Mouse (Mus musculus) adrenal gland, postnatal 25 days (tissue): ENCODE results near the gene Pex12. TPM values are rescaled to one million over a fixed set of nuclear protein-coding genes. Genes with fewer than 3 reads are reported as not detected.

Experiments
- DNase-seq: peaks from one replicate; pipeline ENCODE4 v3.0.0; 2021; ENCODE audit warnings: mixed read lengths
- total RNA-seq: library from RNA; stranded (reverse); gene quantifications from 2 replicates; pipeline ENCODE4 v1.2.3, GENCODE M21; 2021

Pex12 gene
- total RNA-seq, 1 experiment from 2014 or later = 18.3 TPM

- no peak for DNase-seq
These were observed 15.8 kb downstream of the Pex12 start, which contains the start of gene Slfn14 for GRCm38 (mm10) chr11:83286566-83286965. Gene Slfn14 (minus strand): TSS chr11:83286726.

DNA sequence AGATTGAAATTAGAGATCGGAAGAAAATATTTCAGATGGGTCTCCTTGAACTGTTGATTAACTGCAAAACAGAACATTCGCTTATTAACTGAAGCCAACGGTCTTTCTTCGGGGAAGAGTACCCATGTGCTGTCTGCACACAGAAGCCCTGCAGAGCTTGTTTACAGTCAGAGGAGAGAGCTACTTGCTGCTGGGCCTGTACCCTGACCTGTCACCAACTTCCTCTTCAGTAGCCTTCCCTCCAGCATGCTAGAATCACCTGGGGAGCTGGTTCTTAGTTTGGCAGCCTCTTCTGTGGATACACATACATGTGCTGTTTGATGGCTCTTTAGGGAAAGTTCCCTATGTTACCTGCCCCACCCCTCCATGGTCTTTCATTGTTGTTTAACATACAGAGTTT is 16.8 kb downstream of the Pex12 start:
- no peak for DNase-seq

GRCm38 (mm10) chr11:83282084-83282483 is 20.3 kb downstream of the Pex12 start:
- no peak for DNase-seq

GRCm38 (mm10) chr11:83279691-83280090 is 22.7 kb downstream of the Pex12 start:
- DNase-seq = no peak

GRCm38 (mm10) chr11:83279024-83279423 is 23.4 kb downstream of the Pex12 start:
- DNase-seq = no peak

- no peak for DNase-seq
These were observed 26.1 kb downstream of the Pex12 start for GRCm38 (mm10) chr11:83276251-83276650.

DNA sequence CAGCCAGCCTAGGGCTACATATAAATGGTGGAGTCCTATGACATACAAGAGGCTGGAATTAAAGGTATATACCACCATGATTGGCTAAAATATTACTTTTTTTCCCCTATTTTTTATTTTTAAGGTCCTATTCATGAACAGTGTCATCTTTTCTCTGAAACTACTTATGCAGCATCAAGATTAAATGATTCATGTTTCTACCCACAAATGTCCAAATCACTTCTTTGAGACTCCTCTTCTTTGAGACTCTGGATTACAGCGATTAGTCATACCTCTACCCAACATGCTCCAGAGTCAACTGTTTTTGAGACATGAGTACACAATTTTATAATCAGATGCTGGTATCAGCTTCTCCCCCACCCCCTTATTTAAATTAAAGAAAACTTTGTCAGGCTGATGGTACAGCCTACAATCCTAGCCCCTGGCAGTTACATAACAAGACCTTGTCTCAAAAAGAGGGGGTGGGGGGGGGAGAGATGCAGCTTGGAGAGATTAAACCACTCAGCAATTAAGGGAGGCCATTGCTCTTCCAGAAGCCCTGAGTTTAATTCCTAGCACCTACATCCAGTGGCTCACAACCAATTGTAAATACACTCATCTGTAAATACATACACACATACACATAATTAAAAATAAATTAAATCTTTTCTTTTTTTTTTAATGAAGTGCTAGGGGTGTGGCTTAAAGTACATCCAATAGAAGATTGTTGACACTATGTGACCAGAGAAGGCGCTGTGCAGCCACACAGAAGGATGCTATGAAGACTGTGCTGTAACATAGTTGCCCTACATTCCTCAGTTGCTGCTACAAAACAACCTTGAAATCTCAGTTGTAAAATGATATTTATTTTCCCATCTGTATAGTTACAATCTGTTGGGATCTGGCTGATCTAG is 30.2 kb downstream of the Pex12 start:
- no peak for DNase-seq

- DNase-seq = peak; percentile 77
These were observed 31.0 kb downstream of the Pex12 start for GRCm38 (mm10) chr11:83271151-83271950.

DNA sequence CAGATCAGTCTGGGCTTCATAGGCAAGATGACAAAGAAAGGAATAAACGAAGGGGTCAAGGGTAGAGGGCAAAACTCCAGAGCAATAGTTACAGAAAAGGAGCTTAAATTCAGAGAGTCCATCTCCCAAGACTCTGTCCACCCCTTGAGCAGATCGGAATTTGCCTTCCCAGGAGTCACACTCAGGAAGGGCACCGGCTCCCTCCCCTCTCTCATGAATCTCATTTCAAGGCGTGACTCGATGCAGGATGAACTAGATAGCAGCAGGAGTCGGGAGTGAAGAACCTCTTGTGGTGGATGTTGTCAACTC is 31.6 kb downstream of the Pex12 start:
- DNase-seq = no peak

DNA sequence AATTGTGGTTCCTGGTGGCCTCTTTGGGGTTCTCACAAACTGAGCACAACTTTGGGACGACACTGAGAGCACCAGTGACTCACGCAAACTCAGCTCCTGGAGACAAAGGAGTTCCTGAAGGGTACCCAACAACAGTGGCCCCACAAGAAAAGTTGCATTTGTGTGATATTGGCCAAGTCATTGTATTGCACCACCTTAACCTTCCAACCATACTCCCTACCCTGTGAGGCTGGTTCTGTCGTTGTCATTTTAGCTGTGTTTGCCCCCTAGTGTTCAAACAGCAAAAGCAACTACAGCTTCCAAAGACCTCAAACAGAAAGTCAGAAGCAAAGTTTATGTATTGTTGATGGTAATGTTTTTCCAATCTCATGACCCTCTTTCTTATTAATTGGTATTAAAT is 39.2 kb downstream of the Pex12 start:
- no peak for DNase-seq

DNA sequence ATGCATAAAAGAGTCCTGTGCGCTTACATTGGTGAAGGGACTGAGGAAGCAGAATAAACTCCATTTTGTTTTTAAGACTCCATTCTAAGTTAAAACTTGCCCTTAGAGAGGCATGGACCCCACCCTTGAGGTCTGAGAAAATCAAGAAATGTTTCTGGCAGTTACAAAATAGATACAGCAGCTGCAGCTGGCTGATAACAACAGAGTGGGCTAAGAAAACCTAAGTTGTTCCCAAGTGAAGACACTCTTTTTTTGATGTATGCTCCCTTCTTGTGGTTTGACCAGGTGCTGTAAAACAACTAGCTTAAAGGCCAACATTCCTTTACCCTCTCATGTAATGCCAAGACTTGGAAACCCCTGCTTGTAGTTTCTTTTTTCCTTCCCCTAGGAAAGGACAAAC is 39.7 kb downstream of the Pex12 start:
- no peak for DNase-seq

DNA sequence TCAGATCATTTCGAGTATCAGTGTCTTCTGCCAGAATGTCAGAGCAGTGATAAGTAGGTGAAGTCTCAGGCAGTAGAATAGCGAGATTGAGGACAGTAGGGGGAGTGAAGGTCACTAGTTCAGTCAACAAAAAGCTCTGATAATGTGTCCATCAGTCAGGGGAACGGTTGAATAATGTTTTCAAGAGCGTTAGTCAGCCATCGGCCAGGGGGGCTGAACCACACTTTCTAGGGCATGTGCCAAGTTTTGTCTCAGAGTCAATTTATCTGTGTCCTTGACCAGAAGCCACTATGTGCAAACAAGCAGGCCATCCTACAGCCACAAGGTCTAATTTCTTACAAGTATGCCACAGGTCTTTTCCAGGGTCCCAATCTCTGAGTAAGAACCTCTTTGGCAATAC is 45.2 kb downstream of the Pex12 start:
- DNase-seq = peak; percentile 33

Other genes with a start within 250 kb of the Pex12 start
- 2.4 and 4.6 TPM in 2 replicates for gene Slfn2, start 237.5 kb downstream of the Pex12 start, total RNA-seq
- gene Slfn1, start 185.7 kb downstream of the Pex12 start, total RNA-seq = not detected in 2 replicates
- gene Slfn4, start 127.4 kb downstream of the Pex12 start, total RNA-seq = 0.24 TPM in 1 of 2 replicates, not detected in the other
- 2.4 and 4.2 TPM in 2 replicates for gene Slfn3, start 111.3 kb downstream of the Pex12 start, total RNA-seq
- not detected in 2 replicates for gene Slfn14, start 15.9 kb downstream of the Pex12 start, total RNA-seq
- 90.8 and 107 TPM in 2 replicates for gene Ap2b1, start 3.6 kb downstream of the Pex12 start, total RNA-seq
- 9.8 and 12.7 TPM in 2 replicates for gene Rasl10b, start 106.6 kb upstream of the Pex12 start, total RNA-seq
- gene Gas2l2, start 126.9 kb upstream of the Pex12 start, total RNA-seq = not detected in 2 replicates
- 0.43 TPM in 1 of 2 replicates, not detected in the other for gene 1700020L24Rik, start 135.1 kb upstream of the Pex12 start, total RNA-seq
- gene Mmp28, start 160.5 kb upstream of the Pex12 start, total RNA-seq = 6.7 and 8.0 TPM in 2 replicates
- gene Taf15, start 170.5 kb upstream of the Pex12 start, total RNA-seq = 72.8 and 73.5 TPM in 2 replicates
- not detected in 2 replicates for gene Heatr9, start 219.6 kb upstream of the Pex12 start, total RNA-seq
- 0.88 TPM in 1 of 2 replicates, not detected in the other for gene Ccl5, start 227.9 kb upstream of the Pex12 start, total RNA-seq